Mouse (Mus musculus) neutrophil, adult 83 days (primary cell): ENCODE measurements around the gene Olfr432. TPM values are rescaled to one million over a fixed set of nuclear protein-coding genes. Genes with fewer than 3 reads are reported as not detected.

Experiments used
- total RNA-seq, 2 experiments: library from RNA; stranded (reverse); gene quantifications; one replicate each; pipeline ENCODE4 v1.2.4; 2023

Gene Olfr432
- not detected for total RNA-seq

GRCm38 (mm10) chr1:174048893-174049292 is at the start of gene Olfr432:
TSS of gene Olfr432 (plus strand) at chr1:174049205.

GRCm38 (mm10) chr1:174031698-174032097 is 17.3 kb upstream of the Olfr432 start, which contains the start of gene Ifi205:
TSS of gene Ifi205 (minus strand) at chr1:174031810.

GRCm38 (mm10) chr1:174040523-174041177 is 8.4 kb upstream of the Olfr432 start, which contains the start of gene Olfr433:
TSS of gene Olfr433 (plus strand) at chr1:174040705.

GRCm38 (mm10) chr1:174066305-174066704 is 17.3 kb downstream of the Olfr432 start, which contains the start of gene Olfr430:
TSS of gene Olfr430 (plus strand) at chr1:174066605.

GRCm38 (mm10) chr1:174084031-174084430 is 35.0 kb downstream of the Olfr432 start, which contains the start of gene Olfr429:
TSS of gene Olfr429 (plus strand) at chr1:174084331.

GRCm38 (mm10) chr1:174096591-174096990 is 47.6 kb downstream of the Olfr432 start, which contains the start of gene Olfr427:
TSS of gene Olfr427 (plus strand) at chr1:174096891.

Other genes starting within 250 kb of the Olfr432 start
- gene Ifi211, start 136.2 kb upstream of the Olfr432 start, total RNA-seq: 10 to 100 TPM; 16.2 to 20.9 TPM
- gene Mndal, start 106.7 kb upstream of the Olfr432 start, total RNA-seq: 10 to 100 TPM; 55.1 to 60.4 TPM
- 10 to 100 TPM; 40.2 to 41.3 TPM for gene Ifi203, start 106.5 kb upstream of the Olfr432 start, total RNA-seq
- gene Ifi202b, start 66.5 kb upstream of the Olfr432 start, total RNA-seq: not detected
- gene Ifi205, start 17.4 kb upstream of the Olfr432 start, total RNA-seq: 10 to 100 TPM in 1 of 2 experiments, 1 to 10 TPM in 1; 6.6 to 10.1 TPM
- under 1 TPM in 1 of 2 experiments, not detected in 1; 0.33 TPM for gene Olfr433, start 8.5 kb upstream of the Olfr432 start, total RNA-seq
- not detected for gene Olfr430, start 17.4 kb downstream of the Olfr432 start, total RNA-seq
- not detected for gene Olfr429, start 35.1 kb downstream of the Olfr432 start, total RNA-seq
- gene Olfr427, start 47.7 kb downstream of the Olfr432 start, total RNA-seq: not detected
- gene Olfr231, start 72.0 kb downstream of the Olfr432 start, total RNA-seq: not detected
- not detected for gene Olfr424, start 82.3 kb downstream of the Olfr432 start, total RNA-seq
- gene Olfr420, start 106.4 kb downstream of the Olfr432 start, total RNA-seq: not detected
- gene Spta1, start 123.6 kb downstream of the Olfr432 start, total RNA-seq: 10 to 100 TPM; 11.2 to 18.5 TPM
- gene Olfr419, start 202.9 kb downstream of the Olfr432 start, total RNA-seq: not detected